Mouse (Mus musculus) midbrain, embryonic 14.5 days (tissue): ENCODE data around the gene Pptc7. TPM values are rescaled to one million over a fixed set of nuclear protein-coding genes. Genes with fewer than 3 reads are reported as not detected.

ENCODE experiments used
- ATAC-seq: fragments of 200-750 bp; cut with Nextera tagmentation; 2 replicates; pipeline ENCODE4 v1.8.0; 2017; ENCODE audit warnings: moderate number of reproducible peaks, moderate library complexity; ENCODE audit not compliant: low FRiP score, low TSS enrichment
- DNase-seq: peaks from one replicate; pipeline ENCODE4 v3.0.0-alpha.2; 2015
- H3K27ac ChIP-seq: fragments of 300-500 bp; sonication (generic); replicated peaks from 2 replicates; pipeline ENCODE4 v1.5.1; 2014; ENCODE audit warnings: mild to moderate bottlenecking, low read depth, low read length, moderate library complexity
- H3K27me3 ChIP-seq: fragments of 300-500 bp; sonication (generic); 2 replicates; pipeline ENCODE4 v1.6.1; 2014; ENCODE audit warnings: low read length, control low read depth, mixed read lengths; ENCODE audit not compliant: control insufficient read depth, insufficient read depth
- H3K36me3 ChIP-seq: fragments of 300-500 bp; sonication (generic); 2 replicates; pipeline ENCODE4 v1.6.1; 2014; ENCODE audit warnings: low read length, control low read depth; ENCODE audit not compliant: control insufficient read depth, insufficient read depth
- H3K4me1 ChIP-seq: fragments of 300-500 bp; sonication (generic); 2 replicates; pipeline ENCODE4 v1.6.1; 2014; ENCODE audit warnings: mild to moderate bottlenecking, antibody characterized with exemption, low read length, control low read depth; ENCODE audit not compliant: control insufficient read depth, insufficient read depth
- H3K4me2 ChIP-seq: fragments of 300-500 bp; sonication (generic); 2 replicates; pipeline ENCODE4 v1.6.1; 2014; ENCODE audit warnings: mild to moderate bottlenecking, low read length, moderate library complexity
- H3K4me3 ChIP-seq: fragments of 300-500 bp; sonication (generic); replicated peaks from 2 replicates; pipeline ENCODE4 v1.5.1; 2014; ENCODE audit warnings: low read depth, low read length
- H3K9ac ChIP-seq: fragments of 300-500 bp; sonication (generic); replicated peaks from 2 replicates; pipeline ENCODE4 v1.6.1; 2014; ENCODE audit warnings: mild to moderate bottlenecking, low read length, moderate library complexity
- H3K9me3 ChIP-seq: fragments of 300-500 bp; sonication (generic); 2 replicates; pipeline ENCODE4 v1.6.1; 2016; ENCODE audit warnings: low read length, control low read depth, mixed read lengths; ENCODE audit not compliant: control insufficient read depth
- WGBS: fragments of 180-500 bp; shearing (Covaris S2); extraction: QIAGEN DNeasy Blood & Tissue Kit; methylation state at CpG from one replicate; pipeline ENCODE4 v1.1.7; 2014; 5-methylcytosine and 5-hydroxymethylcytosine counted together
- polyA plus RNA-seq: library from polyadenylated mRNA; unstranded; fragments of >200 nt; fragmentation: Nextera tagmentation; extraction: Ambion mirVana; gene quantifications from 2 replicates; pipeline ENCODE4 v1.2.1, GENCODE M21; 2014

Pptc7 gene
- polyA plus RNA-seq, 1 experiment from 2014 or later = 9.1 TPM

DNA sequence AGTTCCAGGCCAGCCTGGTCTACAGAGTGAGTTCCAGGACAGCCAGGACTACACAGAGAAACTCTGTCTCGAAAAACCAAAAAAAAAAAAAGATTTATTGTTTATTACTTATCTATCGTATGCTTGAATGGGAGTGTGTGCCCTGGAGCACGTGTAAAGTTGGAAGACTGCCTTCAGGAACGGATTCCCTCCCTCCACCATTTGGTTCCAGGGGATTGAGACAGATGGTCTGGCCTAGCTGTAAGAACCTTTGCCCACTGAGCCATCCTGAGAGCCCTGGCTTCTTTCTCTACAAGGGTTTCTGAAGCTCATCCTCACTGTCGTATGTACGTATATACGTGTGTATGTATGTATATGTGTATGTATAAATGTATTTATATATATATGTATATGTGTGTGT lies 5.2 kb upstream of the Pptc7 start:
- no peaks in the 10 kb centered on the region for H3K27me3 ChIP-seq
- ATAC-seq = no peak
- DNase-seq = no peak
- H3K4me2 ChIP-seq = no peak overlapping the region
- no peak overlapping the region for H3K9ac ChIP-seq
- WGBS = 88% methylated on average over 7 of the region's 7 CpGs
- no peaks in the 10 kb centered on the region for H3K9me3 ChIP-seq
- no peak overlapping the region for H3K4me3 ChIP-seq
- H3K27ac ChIP-seq = no peak overlapping the region
- H3K4me1 ChIP-seq = no peaks in the 10 kb centered on the region
- H3K36me3 ChIP-seq = no peaks in the 10 kb centered on the region

DNA sequence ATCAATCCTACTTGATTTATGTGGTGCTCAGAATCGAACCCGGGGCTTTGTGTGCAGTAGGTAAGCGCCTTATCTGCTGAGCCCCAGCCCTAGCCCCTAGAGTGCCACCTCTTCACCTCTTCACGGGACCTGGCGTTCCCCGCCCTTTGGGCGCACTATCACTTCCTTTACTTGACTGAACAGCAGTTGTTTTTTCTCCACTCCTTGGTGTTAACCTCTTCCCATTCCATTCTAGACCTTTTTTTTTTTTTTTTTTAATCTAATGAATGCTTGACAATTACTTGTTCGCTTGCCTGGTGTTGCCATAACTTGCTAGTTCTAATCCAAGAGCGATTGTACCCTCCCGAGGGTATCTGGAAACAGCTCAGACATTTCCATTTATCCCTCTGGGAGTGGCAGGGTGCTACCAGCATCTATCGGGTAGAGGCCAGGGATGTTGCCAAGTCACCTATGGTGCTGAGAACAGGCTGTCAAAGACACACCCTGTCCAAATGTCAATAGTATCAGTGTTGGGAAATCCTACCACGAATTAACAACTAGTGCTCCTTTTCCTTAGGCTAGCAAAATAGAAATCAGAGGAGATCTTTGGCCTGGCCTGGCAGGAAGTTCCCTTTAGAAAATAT lies 4.3 kb upstream of the Pptc7 start:
- Histone ChIP-seq H3K4me2 (no peak overlapping the region), H3K9ac (no peak overlapping the region), H3K27me3 (no peaks in the 10 kb centered on the region), H3K36me3 (no peaks in the 10 kb centered on the region), H3K27ac (no peak overlapping the region), H3K4me1 (no peaks in the 10 kb centered on the region), H3K4me3 (no peak overlapping the region), H3K9me3 (no peaks in the 10 kb centered on the region)
- ATAC-seq = no peak
- WGBS = 88% methylated on average over 12 of the region's 12 CpGs
- no peak for DNase-seq

- 60% methylated on average over 6 of the region's 6 CpGs for WGBS
- Histone ChIP-seq H3K4me2 (no peak overlapping the region), H3K4me1 (peaks cover 3% of the 10 kb centered on the region)
These were observed 3.7 kb upstream of the Pptc7 start for GRCm38 (mm10) chr5:122280422-122280826.

DNA sequence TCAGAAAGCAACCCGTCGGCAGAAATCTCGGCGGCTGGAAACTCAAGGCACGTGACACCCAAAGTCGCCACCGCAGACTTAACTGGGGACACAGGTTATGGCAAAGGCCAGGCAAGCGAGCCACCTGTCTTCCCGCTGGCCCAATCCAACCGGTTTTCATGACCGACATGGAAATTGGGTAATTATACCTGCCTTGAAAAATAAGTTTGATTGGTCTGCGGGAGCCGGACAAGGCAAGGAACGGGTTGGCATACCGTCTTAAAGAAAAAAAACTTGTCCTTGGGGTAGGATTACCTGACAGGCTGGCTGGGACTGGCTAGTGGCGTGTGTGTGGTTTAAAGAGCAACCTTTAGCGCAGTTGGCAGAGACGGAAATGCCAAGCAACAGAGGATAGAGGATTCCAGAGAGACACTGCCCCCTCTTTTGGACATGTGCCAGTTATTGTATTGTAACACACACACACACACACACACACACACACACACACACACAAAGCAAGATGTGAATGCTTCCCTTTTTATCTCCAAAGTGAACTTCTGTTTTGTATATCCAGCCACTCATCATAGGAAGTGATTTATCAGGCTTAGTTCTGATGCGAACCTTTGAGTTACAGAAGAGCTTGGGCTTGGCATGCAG lies 3.2 kb upstream of the Pptc7 start:
- Histone ChIP-seq H3K9ac (no peak overlapping the region), H3K4me1 (peaks cover 8% of the 10 kb centered on the region), H3K4me2 (no peak overlapping the region), H3K36me3 (no peaks in the 10 kb centered on the region), H3K4me3 (no peak overlapping the region), H3K27me3 (no peaks in the 10 kb centered on the region), H3K9me3 (no peaks in the 10 kb centered on the region), H3K27ac (no peak overlapping the region)
- 47% methylated on average over 19 of the region's 19 CpGs for WGBS
- ATAC-seq = no peak
- DNase-seq = no peak

More at GRCm38 (mm10) chr5:122280422-122280826, 3.7 kb upstream of the Pptc7 start:
- Histone ChIP-seq H3K27me3 (no peaks in the 10 kb centered on the region), H3K9ac (no peak overlapping the region), H3K9me3 (no peaks in the 10 kb centered on the region), H3K27ac (no peak overlapping the region), H3K36me3 (no peaks in the 10 kb centered on the region), H3K4me3 (no peak overlapping the region)
- DNase-seq = no peak
- ATAC-seq = no peak

GRCm38 (mm10) chr5:122283828-122284182 lies 360 bp upstream of the Pptc7 start:
- no peak for ATAC-seq
- Histone ChIP-seq H3K27me3 (no peaks in the 10 kb centered on the region), H3K9ac (no peak overlapping the region), H3K27ac (no peak overlapping the region), H3K4me2 (no peak overlapping the region), H3K4me3 (peak overlapping the region; percentile 98; the same call in 1 of the 2 replicates), H3K36me3 (no peaks in the 10 kb centered on the region), H3K9me3 (no peaks in the 10 kb centered on the region), H3K4me1 (peaks cover 16% of the 10 kb centered on the region)
- 29% methylated on average over 2 of the region's 2 CpGs for WGBS
- DNase-seq = no peak

DNA sequence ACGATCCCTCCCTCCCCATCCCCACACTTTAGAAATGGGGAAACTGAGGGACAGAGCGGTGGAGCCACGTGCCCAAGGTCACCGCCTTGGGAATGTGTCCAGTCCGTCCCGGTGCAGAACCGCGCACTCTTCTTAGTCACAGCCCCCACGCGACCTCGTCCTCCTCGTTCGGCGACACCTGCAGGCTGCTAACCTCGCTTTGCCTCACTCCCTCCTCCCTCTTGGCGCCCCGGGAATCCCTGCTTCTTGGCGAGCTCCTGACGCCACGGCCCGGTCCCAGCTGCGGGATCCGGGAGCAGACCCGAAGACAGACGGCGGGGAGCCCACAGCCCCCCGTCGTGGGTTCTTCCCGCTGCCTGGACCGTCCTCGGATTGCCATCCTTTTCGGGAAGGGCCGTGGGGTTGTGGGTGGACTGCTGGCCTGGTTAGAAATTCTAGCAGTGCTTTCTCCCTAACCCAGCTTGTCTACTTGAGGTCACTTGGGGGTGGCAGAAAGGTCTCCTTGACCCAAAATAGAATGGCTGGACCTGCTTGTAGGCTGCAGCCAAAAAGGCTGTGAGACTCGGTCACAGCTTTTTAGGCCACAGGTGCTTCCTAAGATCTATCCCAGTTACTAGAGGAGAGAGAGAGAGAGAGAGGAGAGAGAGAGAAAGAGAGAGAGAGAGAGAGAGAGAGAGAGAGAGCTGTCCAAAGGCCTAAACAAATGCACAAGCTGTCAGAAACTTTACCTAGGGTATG lies 1.0 kb downstream of the Pptc7 start:
- peak; percentile 18; the same call in 1 of the 2 replicates for ATAC-seq
- H3K9me3 ChIP-seq = no peaks in the 10 kb centered on the region; the same call in 1 of the 2 replicates
- H3K27ac ChIP-seq = peak overlapping the region; percentile 90
- peaks cover 16% of the 10 kb centered on the region for H3K4me1 ChIP-seq
- H3K27me3 ChIP-seq = no peaks in the 10 kb centered on the region
- no peaks in the 10 kb centered on the region for H3K36me3 ChIP-seq
- peak; percentile 67 for DNase-seq
- H3K4me3 ChIP-seq = peak overlapping the region; percentile 98
- H3K9ac ChIP-seq = peak overlapping the region; percentile 88
- H3K4me2 ChIP-seq = peak overlapping the region; percentile 84
- WGBS = 1% methylated on average over 34 of the region's 34 CpGs

DNA sequence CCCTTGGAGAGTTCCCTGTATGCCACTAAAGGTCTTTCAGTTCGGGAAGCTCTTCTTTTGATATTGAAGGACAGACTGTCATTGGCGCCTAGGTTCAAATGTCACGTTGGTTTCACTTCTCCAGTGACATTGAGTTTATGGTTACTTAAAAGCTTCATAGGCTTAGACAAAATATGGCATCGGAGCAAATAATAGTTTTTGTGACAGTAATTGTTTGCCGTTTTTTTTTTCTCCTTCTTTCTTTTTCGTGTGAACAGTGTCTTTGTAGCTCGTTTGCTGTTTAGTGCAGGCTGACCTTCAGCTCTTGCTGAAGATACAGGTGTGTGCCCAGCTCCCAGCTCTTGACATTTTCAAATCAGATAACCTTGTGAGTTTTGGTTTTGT lies 1.6 kb downstream of the Pptc7 start:
- no peaks in the 10 kb centered on the region for H3K36me3 ChIP-seq
- peak overlapping the region; percentile 88 for H3K9ac ChIP-seq
- ATAC-seq (no peak), DNase-seq (no peak)
- H3K4me1 ChIP-seq = peaks cover 16% of the 10 kb centered on the region
- WGBS = 57% methylated on average over 7 of the region's 7 CpGs
- H3K9me3 ChIP-seq = no peaks in the 10 kb centered on the region; the same call in 1 of the 2 replicates
- no peaks in the 10 kb centered on the region for H3K27me3 ChIP-seq
- H3K27ac ChIP-seq = no peak overlapping the region
- peak overlapping the region; percentile 98 for H3K4me3 ChIP-seq
- H3K4me2 ChIP-seq = peak overlapping the region; percentile 84

DNA sequence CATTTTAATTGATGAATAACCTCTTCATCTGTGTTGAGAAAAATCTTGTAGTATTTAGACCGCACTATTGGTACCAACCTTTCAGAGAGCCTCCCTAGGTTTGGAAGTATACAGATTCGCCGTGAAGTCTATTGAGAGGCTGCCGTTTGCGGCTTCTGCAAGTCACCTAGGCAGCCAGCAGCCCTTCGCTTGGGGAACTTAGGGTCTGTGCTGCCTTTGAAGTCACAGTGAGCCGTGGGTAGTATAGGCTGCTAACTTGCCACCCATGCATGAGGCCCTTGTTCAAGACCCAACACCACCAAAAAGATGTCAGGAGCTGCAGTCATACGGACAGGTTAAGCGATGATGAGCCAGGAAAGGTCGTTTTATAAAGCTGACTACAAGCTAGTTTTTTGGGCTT lies 2.0 kb downstream of the Pptc7 start:
- Histone ChIP-seq H3K4me1 (peaks cover 16% of the 10 kb centered on the region), H3K27me3 (no peaks in the 10 kb centered on the region), H3K4me3 (peak overlapping the region; percentile 98; the same call in 1 of the 2 replicates), H3K9me3 (no peaks in the 10 kb centered on the region; the same call in 1 of the 2 replicates), H3K4me2 (peak overlapping the region; percentile 84), H3K9ac (no peak overlapping the region), H3K27ac (no peak overlapping the region), H3K36me3 (no peaks in the 10 kb centered on the region)
- 89% methylated on average over 10 of the region's 10 CpGs for WGBS
- ATAC-seq (no peak), DNase-seq (no peak)
